Mouse (Mus musculus): ENCODE measurements at regions not wholly inside any gene's neighbourhood (a gene's known extent, or its start where the extent isn't known, plus 50 kb on each side); places are given as distances from the start of the nearest gene placed in this dataset.

DNA sequence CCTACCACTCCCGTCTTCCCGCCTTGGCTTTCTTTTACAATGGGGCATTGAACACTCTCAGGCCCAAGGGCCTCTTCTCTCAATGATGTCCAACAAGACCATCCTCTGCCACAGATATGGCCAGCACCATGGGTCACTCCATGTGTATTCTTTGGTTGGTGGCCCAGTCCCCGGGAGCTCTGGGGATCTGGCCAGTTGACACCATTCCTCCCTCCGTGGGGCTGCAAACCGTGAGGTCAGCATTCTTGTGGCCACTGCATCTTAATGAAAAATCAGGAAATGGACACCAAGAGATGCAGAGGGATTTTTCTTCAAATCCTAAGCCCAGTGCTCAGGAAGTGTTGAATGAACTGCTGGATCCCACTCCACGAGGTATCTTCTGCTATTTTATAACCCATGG is 99.3 kb upstream of the Bod1l start:
- no peak for DNase-seq (ENCODE audit: low spot score)
- H3K4me3 ChIP-seq (ENCODE audit: low read depth, low read length), result no peak overlapping the region
- H3K9ac ChIP-seq (replicated peaks; ENCODE audit: low read depth, low read length), result no peak overlapping the region
- 76% methylated on average over 6 of the region's 6 CpGs for WGBS
- H3K4me2 ChIP-seq (ENCODE audit: low read depth, low read length), result no peak overlapping the region
- no peaks in the 10 kb centered on the region for H3K4me1 ChIP-seq (ENCODE audit: control insufficient read depth, insufficient read depth)
- H3K27me3 ChIP-seq (ENCODE audit: control insufficient read depth, insufficient read depth, low read length), result no peaks in the 10 kb centered on the region
- no peaks in the 10 kb centered on the region for H3K9me3 ChIP-seq (replicated peaks; ENCODE audit: control insufficient read depth, low read length)
- TF ChIP-seq CTCF (IDR thresholded peaks at IDR 0.05; ENCODE audit: low read depth), result no peak
- no peak for TF ChIP-seq EP300 (IDR thresholded peaks at IDR 0.05; ENCODE audit: low read depth)
- H3K27ac ChIP-seq (ENCODE audit: low read depth), result no peak overlapping the region
- ATAC-seq (ENCODE audit: insufficient read depth, low read depth), result no peak
- no peaks in the 10 kb centered on the region for H3K36me3 ChIP-seq (replicated peaks; ENCODE audit: control insufficient read depth, insufficient read depth, low read length)

DNA sequence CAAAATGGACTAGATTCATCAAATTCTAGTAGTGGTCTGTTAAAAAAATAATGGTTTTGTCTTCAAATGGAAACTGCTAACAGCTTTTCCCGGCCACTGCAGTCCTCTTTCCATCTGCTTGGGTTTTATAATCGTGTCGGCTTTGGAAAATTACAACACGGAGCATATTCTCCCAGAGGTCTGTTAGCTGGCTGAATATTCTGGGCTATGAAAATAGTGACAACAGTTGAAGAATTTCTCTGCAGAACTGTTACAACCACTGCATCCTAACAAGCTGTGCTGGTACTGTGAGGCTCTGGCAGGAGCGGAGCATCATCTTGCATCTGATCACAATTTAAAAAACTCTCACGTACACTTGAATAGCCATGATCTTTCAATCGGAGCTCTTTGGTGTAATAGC is 98.0 kb upstream of the Bod1l start:
- no peaks in the 10 kb centered on the region for H3K4me1 ChIP-seq (ENCODE audit: control insufficient read depth, insufficient read depth)
- H3K27ac ChIP-seq (ENCODE audit: low read depth), result no peak overlapping the region
- no peaks in the 10 kb centered on the region for H3K36me3 ChIP-seq (replicated peaks; ENCODE audit: control insufficient read depth, insufficient read depth, low read length)
- no peak for DNase-seq (ENCODE audit: low spot score)
- H3K4me2 ChIP-seq (ENCODE audit: low read depth, low read length), result no peak overlapping the region
- H3K27me3 ChIP-seq (ENCODE audit: control insufficient read depth, insufficient read depth, low read length), result no peaks in the 10 kb centered on the region
- no peak for ATAC-seq (ENCODE audit: insufficient read depth, low read depth)
- WGBS, result 74% methylated on average over 7 of the region's 7 CpGs
- no peaks in the 10 kb centered on the region for H3K9me3 ChIP-seq (replicated peaks; ENCODE audit: control insufficient read depth, low read length)
- H3K9ac ChIP-seq (replicated peaks; ENCODE audit: low read depth, low read length), result no peak overlapping the region
- TF ChIP-seq EP300 (IDR thresholded peaks at IDR 0.05; ENCODE audit: low read depth), result no peak
- no peak for TF ChIP-seq CTCF (IDR thresholded peaks at IDR 0.05; ENCODE audit: low read depth)
- H3K4me3 ChIP-seq (ENCODE audit: low read depth, low read length), result no peak overlapping the region

DNA sequence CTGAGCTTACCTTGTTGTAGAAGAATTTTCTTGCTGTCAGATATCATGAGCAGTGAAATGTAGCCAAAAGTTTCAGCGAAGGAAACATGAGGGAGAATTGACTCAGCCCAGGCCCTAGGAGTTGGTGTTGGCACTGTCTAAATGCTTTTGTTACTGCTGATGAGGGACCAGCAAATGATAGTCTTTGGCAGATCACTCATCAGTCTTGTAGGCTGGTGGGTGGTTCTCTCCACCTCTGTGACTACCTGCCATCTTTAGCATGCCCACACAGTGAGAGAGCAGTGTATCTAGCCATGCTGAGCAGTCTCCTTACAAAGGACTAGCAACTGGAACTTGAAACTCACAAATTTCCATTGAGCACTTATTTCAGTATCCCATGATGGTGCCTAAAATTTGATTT is 97.1 kb upstream of the Bod1l start:
- H3K9ac ChIP-seq (replicated peaks; ENCODE audit: low read depth, low read length), result no peak overlapping the region
- no peaks in the 10 kb centered on the region for H3K9me3 ChIP-seq (replicated peaks; ENCODE audit: control insufficient read depth, low read length)
- no peaks in the 10 kb centered on the region for H3K4me1 ChIP-seq (ENCODE audit: control insufficient read depth, insufficient read depth)
- DNase-seq (ENCODE audit: low spot score), result no peak
- H3K4me3 ChIP-seq (ENCODE audit: low read depth, low read length), result no peak overlapping the region
- ATAC-seq (ENCODE audit: insufficient read depth, low read depth), result no peak
- WGBS, result 71% methylated on average over 1 of the region's 1 CpGs
- no peaks in the 10 kb centered on the region for H3K27me3 ChIP-seq (ENCODE audit: control insufficient read depth, insufficient read depth, low read length)
- H3K36me3 ChIP-seq (replicated peaks; ENCODE audit: control insufficient read depth, insufficient read depth, low read length), result no peaks in the 10 kb centered on the region
- H3K4me2 ChIP-seq (ENCODE audit: low read depth, low read length), result no peak overlapping the region
- TF ChIP-seq CTCF (IDR thresholded peaks at IDR 0.05; ENCODE audit: low read depth), result no peak
- no peak for TF ChIP-seq EP300 (IDR thresholded peaks at IDR 0.05; ENCODE audit: low read depth)
- H3K27ac ChIP-seq (ENCODE audit: low read depth), result no peak overlapping the region

DNA sequence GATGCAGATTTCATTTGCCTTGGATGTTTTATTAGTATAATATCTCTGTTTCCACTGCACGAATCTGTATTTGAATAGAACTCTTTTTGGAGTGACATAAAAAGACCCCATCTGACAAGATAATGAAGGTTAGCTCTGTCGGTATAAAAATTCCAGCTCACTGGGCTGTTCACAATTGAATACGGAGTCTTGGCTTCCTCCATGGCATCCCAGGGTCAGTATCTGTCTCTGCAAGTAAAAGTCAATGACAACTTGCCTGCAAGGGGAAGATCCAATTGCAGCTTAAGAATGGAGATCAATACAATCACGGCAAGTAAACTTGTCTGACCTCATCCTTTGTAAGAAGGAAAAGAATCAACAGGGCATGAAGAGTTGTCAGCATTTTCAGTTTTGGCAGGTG is 95.6 kb upstream of the Bod1l start:
- Histone ChIP-seq H3K9ac (replicated peaks; ENCODE audit: low read depth, low read length) (no peak overlapping the region), H3K36me3 (replicated peaks; ENCODE audit: control insufficient read depth, insufficient read depth, low read length) (no peaks in the 10 kb centered on the region), H3K4me3 (ENCODE audit: low read depth, low read length) (no peak overlapping the region), H3K27me3 (ENCODE audit: control insufficient read depth, insufficient read depth, low read length) (no peaks in the 10 kb centered on the region), H3K9me3 (replicated peaks; ENCODE audit: control insufficient read depth, low read length) (no peaks in the 10 kb centered on the region), H3K4me2 (ENCODE audit: low read depth, low read length) (no peak overlapping the region), H3K27ac (ENCODE audit: low read depth) (no peak overlapping the region), H3K4me1 (ENCODE audit: control insufficient read depth, insufficient read depth) (no peaks in the 10 kb centered on the region)
- no peak for ATAC-seq (ENCODE audit: insufficient read depth, low read depth)
- no peak for DNase-seq (ENCODE audit: low spot score)
- TF ChIP-seq CTCF (IDR thresholded peaks at IDR 0.05; ENCODE audit: low read depth) (no peak), EP300 (IDR thresholded peaks at IDR 0.05; ENCODE audit: low read depth) (no peak)
- WGBS, result 70% methylated on average over 4 of the region's 4 CpGs

DNA sequence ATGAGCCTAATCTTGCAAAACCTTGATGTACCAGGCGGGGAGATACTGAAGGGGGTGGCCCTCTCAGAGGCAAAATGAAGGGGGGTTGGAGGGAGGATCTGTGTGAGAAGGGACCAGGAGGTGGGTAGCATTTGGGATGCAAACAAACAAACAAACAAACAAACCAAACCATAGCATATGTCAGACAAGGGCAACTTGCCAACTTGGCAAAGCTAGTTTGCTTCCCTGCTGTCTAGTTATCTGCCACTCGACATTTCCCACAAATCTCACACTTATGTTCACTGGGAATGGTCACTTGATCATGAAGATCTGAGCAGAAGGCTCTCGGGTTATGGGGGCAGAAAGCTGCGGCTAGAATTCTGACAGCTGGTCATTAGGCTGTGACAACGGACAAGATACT is 65.9 kb upstream of the Bod1l start:
- ATAC-seq (ENCODE audit: insufficient read depth, low read depth) (no peak), DNase-seq (ENCODE audit: low spot score) (no peak)
- no peaks in the 10 kb centered on the region for H3K4me1 ChIP-seq (ENCODE audit: control insufficient read depth, insufficient read depth)
- no peaks in the 10 kb centered on the region for H3K27me3 ChIP-seq (ENCODE audit: control insufficient read depth, insufficient read depth, low read length)
- H3K9ac ChIP-seq (replicated peaks; ENCODE audit: low read depth, low read length), result no peak overlapping the region
- H3K27ac ChIP-seq (ENCODE audit: low read depth), result no peak overlapping the region
- H3K4me3 ChIP-seq (ENCODE audit: low read depth, low read length), result no peak overlapping the region
- TF ChIP-seq CTCF (IDR thresholded peaks at IDR 0.05; ENCODE audit: low read depth) (no peak), EP300 (IDR thresholded peaks at IDR 0.05; ENCODE audit: low read depth) (no peak)
- H3K9me3 ChIP-seq (replicated peaks; ENCODE audit: control insufficient read depth, low read length), result no peaks in the 10 kb centered on the region
- no peaks in the 10 kb centered on the region for H3K36me3 ChIP-seq (replicated peaks; ENCODE audit: control insufficient read depth, insufficient read depth, low read length)
- WGBS, result 67% methylated on average over 5 of the region's 5 CpGs
- H3K4me2 ChIP-seq (ENCODE audit: low read depth, low read length), result no peak overlapping the region

DNA sequence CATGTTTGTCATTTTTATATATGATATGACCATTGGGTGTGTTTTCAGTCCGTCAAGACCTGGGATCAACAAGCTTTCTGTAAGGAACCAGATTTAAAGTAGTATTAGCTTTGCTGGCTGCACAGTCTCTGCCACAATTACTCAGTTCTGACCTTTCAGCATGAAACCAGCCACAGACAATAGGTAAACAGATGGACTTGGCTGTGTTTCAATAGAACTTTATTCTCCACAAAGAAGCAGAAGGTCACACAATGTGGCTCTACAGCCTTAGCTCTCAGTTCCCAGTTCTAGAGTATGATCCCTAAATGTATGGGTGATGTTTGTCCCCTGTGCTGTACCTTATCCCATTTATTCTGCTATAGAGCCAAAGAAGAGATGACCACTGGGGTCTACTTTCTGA is 63.6 kb upstream of the Bod1l start:
- no peak overlapping the region for H3K27ac ChIP-seq (ENCODE audit: low read depth)
- no peak for ATAC-seq (ENCODE audit: insufficient read depth, low read depth)
- DNase-seq (ENCODE audit: low spot score), result no peak

More for the DNA sequence above, 63.6 kb upstream of the Bod1l start:
- Histone ChIP-seq H3K4me2 (ENCODE audit: low read depth, low read length) (no peak overlapping the region), H3K4me3 (ENCODE audit: low read depth, low read length) (no peak overlapping the region), H3K9ac (replicated peaks; ENCODE audit: low read depth, low read length) (no peak overlapping the region), H3K9me3 (replicated peaks; ENCODE audit: control insufficient read depth, low read length) (no peaks in the 10 kb centered on the region), H3K27me3 (ENCODE audit: control insufficient read depth, insufficient read depth, low read length) (no peaks in the 10 kb centered on the region), H3K36me3 (replicated peaks; ENCODE audit: control insufficient read depth, insufficient read depth, low read length) (no peaks in the 10 kb centered on the region), H3K4me1 (ENCODE audit: control insufficient read depth, insufficient read depth) (no peaks in the 10 kb centered on the region)
- TF ChIP-seq CTCF (IDR thresholded peaks at IDR 0.05; ENCODE audit: low read depth), result no peak
- TF ChIP-seq EP300 (IDR thresholded peaks at IDR 0.05; ENCODE audit: low read depth), result no peak
- WGBS, result 55% methylated on average over 1 of the region's 1 CpGs

Data from heart, postnatal 0 days (tissue).